Mouse (Mus musculus): Measurements from ENCODE around the gene Fndc7. TPM values are rescaled to one million over a fixed set of nuclear protein-coding genes. Genes with fewer than 3 reads are reported as not detected.
"Not testable (repeated sequence)": the region's sequence is repeated elsewhere in the genome, so short reads cannot be mapped to it uniquely, and the experiment has no call there.

Fndc7 gene
- polyA plus RNA-seq, 2 experiments from 2014 or later: 0.22 to 0.68 TPM

- ATAC-seq: no peak
These were observed 36.5 kb downstream of the Fndc7 start for GRCm38 (mm10) chr3:108853266-108853665.

GRCm38 (mm10) chr3:108851996-108852697, 37.7 kb downstream of the Fndc7 start:
- ATAC-seq: no peak

GRCm38 (mm10) chr3:108851554-108851953, 38.3 kb downstream of the Fndc7 start:
- no peak for ATAC-seq

GRCm38 (mm10) chr3:108851075-108851474, 38.7 kb downstream of the Fndc7 start:
- no peak for ATAC-seq

GRCm38 (mm10) chr3:108850506-108850905, 39.3 kb downstream of the Fndc7 start:
- peak; percentile 81 for ATAC-seq

GRCm38 (mm10) chr3:108846616-108847015, 43.2 kb downstream of the Fndc7 start:
- ATAC-seq: no peak

GRCm38 (mm10) chr3:108844521-108844920, 45.3 kb downstream of the Fndc7 start:
- ATAC-seq: no peak

GRCm38 (mm10) chr3:108844026-108844425, 45.8 kb downstream of the Fndc7 start:
- no peak for ATAC-seq

- ATAC-seq: no peak
These were observed 49.1 kb downstream of the Fndc7 start for GRCm38 (mm10) chr3:108840716-108841054.

GRCm38 (mm10) chr3:108840000-108840715, 49.6 kb downstream of the Fndc7 start, which contains the start of gene Stxbp3:
TSS of gene Stxbp3 (minus strand) at chr3:108840526.
- ATAC-seq: peak; percentile 94

- peak; percentile 41 for ATAC-seq
These were observed 50.2 kb downstream of the Fndc7 start for GRCm38 (mm10) chr3:108839647-108839999.

- ATAC-seq: no peak
These were observed 50.8 kb downstream of the Fndc7 start for GRCm38 (mm10) chr3:108838980-108839379.

GRCm38 (mm10) chr3:108836931-108837330, 52.9 kb downstream of the Fndc7 start:
- ATAC-seq: no peak

GRCm38 (mm10) chr3:108833717-108834116, 56.1 kb downstream of the Fndc7 start:
- not testable (repeated sequence) for ATAC-seq

GRCm38 (mm10) chr3:108831750-108832149, 58.1 kb downstream of the Fndc7 start:
- no peak for ATAC-seq

GRCm38 (mm10) chr3:108830493-108830892, 59.3 kb downstream of the Fndc7 start:
- ATAC-seq: no peak

GRCm38 (mm10) chr3:108815631-108816030, 74.2 kb downstream of the Fndc7 start:
- ATAC-seq: no peak

- no peak for ATAC-seq
These were observed 79.0 kb downstream of the Fndc7 start for GRCm38 (mm10) chr3:108810747-108811263.

GRCm38 (mm10) chr3:108805622-108806021, 84.2 kb downstream of the Fndc7 start:
- no peak for ATAC-seq

Other genes starting within 250 kb of the Fndc7 start
- gene Clcc1, start 236.1 kb downstream of the Fndc7 start, polyA plus RNA-seq (2017; shearing (Covaris generic)): 10 to 100 TPM; 69.6 to 75.5 TPM
- 1 to 10 TPM in 1 of 2 experiments, under 1 TPM in 1; 0.82 to 2.1 TPM for gene Gpsm2, start 167.7 kb downstream of the Fndc7 start, polyA plus RNA-seq (2017; shearing (Covaris generic))
- not detected for gene Aknad1, start 150.3 kb downstream of the Fndc7 start, polyA plus RNA-seq (2017; shearing (Covaris generic))
- gene Stxbp3, start 49.5 kb downstream of the Fndc7 start, polyA plus RNA-seq (2017; shearing (Covaris generic)): 10 to 100 TPM; 76.9 to 97.7 TPM
- 100 to 1,000 TPM; 117 to 127 TPM for gene Prpf38b, start 21.7 kb upstream of the Fndc7 start, polyA plus RNA-seq (2017; shearing (Covaris generic))
- 1 to 10 TPM in 1 of 2 experiments, not detected in 1; 2.3 TPM for gene Henmt1, start 49.9 kb upstream of the Fndc7 start, polyA plus RNA-seq (2017; shearing (Covaris generic))
- not detected for gene Gm9857, start 50.4 kb upstream of the Fndc7 start, polyA plus RNA-seq (2017; shearing (Covaris generic))
- gene Fam102b, start 137.6 kb upstream of the Fndc7 start, polyA plus RNA-seq (2017; shearing (Covaris generic)): 1 to 10 TPM; 3.0 to 3.6 TPM
- gene Slc25a54, start 190.5 kb upstream of the Fndc7 start, polyA plus RNA-seq (2017; shearing (Covaris generic)): not detected
- 10 to 100 TPM; 14.0 to 16.8 TPM for gene Slc25a24, start 233.1 kb upstream of the Fndc7 start, polyA plus RNA-seq (2017; shearing (Covaris generic))